Mouse (Mus musculus): ENCODE data around the gene Vmn1r107.
"Not testable (repeated sequence)": the region's sequence is repeated elsewhere in the genome, so short reads cannot be mapped to it uniquely, and the experiment has no call there.

Gene Vmn1r107

GRCm38 (mm10) chr7:20668618-20669017 lies at the start of gene Vmn1r107:
Gene Vmn1r107, plus strand, starts transcription at chr7:20668918.
- not testable (repeated sequence) for DNase-seq (ENCODE audit: low spot score)

GRCm38 (mm10) chr7:20703116-20703515 lies 34.4 kb downstream of the Vmn1r107 start, which contains the start of gene Vmn1r111:
Gene Vmn1r111, minus strand, starts transcription at chr7:20703216.
- not testable (repeated sequence) for DNase-seq (ENCODE audit: low spot score)

Measured in testis, postnatal 14 days (tissue).